Mouse (Mus musculus) forebrain, embryonic 16.5 days (tissue): ENCODE measurements at regions not wholly inside any gene's neighbourhood (a gene's known extent, or its start where the extent isn't known, plus 50 kb on each side); places are given as distances from the start of the nearest gene placed in this dataset.
A peak's percentile ranks its signal among the peaks of the same experiment; 100 is the strongest.

Source experiments
- ATAC-seq: fragments of 200-750 bp; cut with Nextera tagmentation; 2 replicates; pipeline ENCODE4 v1.8.0; 2017; ENCODE audit warnings: mild to moderate bottlenecking, moderate library complexity
- H3K27ac ChIP-seq: fragments of 300-500 bp; sonication (generic); 2 replicates; pipeline ENCODE4 v1.5.1; 2014; ENCODE audit warnings: low read length, control low read depth
- H3K27me3 ChIP-seq: fragments of 300-500 bp; sonication (generic); replicated peaks from 2 replicates; pipeline ENCODE4 v1.6.1; 2014; ENCODE audit warnings: low read length; ENCODE audit not compliant: control insufficient read depth, insufficient read depth
- H3K36me3 ChIP-seq: fragments of 300-500 bp; sonication (generic); 2 replicates; pipeline ENCODE4 v1.6.1; 2014; ENCODE audit not compliant: control insufficient read depth, insufficient read depth
- H3K4me1 ChIP-seq: fragments of 300-500 bp; sonication (generic); replicated peaks from 2 replicates; pipeline ENCODE4 v1.6.1; 2014; ENCODE audit warnings: low read length; ENCODE audit not compliant: control insufficient read depth, insufficient read depth
- H3K4me2 ChIP-seq: fragments of 300-500 bp; sonication (generic); 2 replicates; pipeline ENCODE4 v1.6.1; 2014; ENCODE audit warnings: mild to moderate bottlenecking, low read length, control low read depth
- H3K4me3 ChIP-seq: fragments of 300-500 bp; sonication (generic); replicated peaks from 2 replicates; pipeline ENCODE4 v1.5.1; 2014; ENCODE audit warnings: mild to moderate bottlenecking, low read length, control low read depth
- H3K9ac ChIP-seq: fragments of 300-500 bp; sonication (generic); replicated peaks from 2 replicates; pipeline ENCODE4 v1.6.1; 2014; ENCODE audit warnings: low read depth, low read length, control low read depth
- H3K9me3 ChIP-seq: fragments of 300-500 bp; sonication (generic); 2 replicates; pipeline ENCODE4 v1.6.1; 2016; ENCODE audit warnings: low read length; ENCODE audit not compliant: control insufficient read depth
- WGBS: fragments of 180-500 bp; shearing (Covaris S2); extraction: QIAGEN DNeasy Blood & Tissue Kit; methylation state at CpG from one replicate; pipeline ENCODE4 v1.1.7; 2014; 5-methylcytosine and 5-hydroxymethylcytosine counted together

DNA sequence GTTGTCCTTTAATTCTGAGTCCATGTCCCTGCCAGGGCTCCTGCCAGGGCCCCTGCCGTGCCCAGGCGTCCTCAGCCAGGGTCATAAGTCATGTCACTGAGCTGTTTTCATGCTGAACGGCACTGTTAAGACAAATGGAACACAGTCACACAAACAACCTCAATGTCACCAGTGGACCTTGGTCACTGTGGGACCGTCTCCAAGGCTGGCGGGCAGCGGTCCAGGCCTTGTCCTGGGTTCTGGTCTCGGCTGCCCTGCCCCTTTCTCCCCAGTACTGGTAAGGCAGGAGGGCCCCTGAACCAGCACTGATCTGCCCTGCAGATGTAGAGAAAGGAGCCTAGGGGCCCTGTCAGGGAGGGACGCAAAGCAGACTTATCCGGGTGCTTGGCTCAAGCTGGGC is 79.3 kb upstream of the Ptpn1 start:
- 83% methylated on average over 9 of the region's 9 CpGs for WGBS
- ATAC-seq = no peak
- no peaks in the 10 kb centered on the region for H3K4me1 ChIP-seq
- H3K4me3 ChIP-seq = no peak overlapping the region
- no peaks in the 10 kb centered on the region for H3K36me3 ChIP-seq
- H3K27me3 ChIP-seq = no peaks in the 10 kb centered on the region
- no peak overlapping the region for H3K27ac ChIP-seq
- no peaks in the 10 kb centered on the region for H3K9me3 ChIP-seq
- no peak overlapping the region for H3K9ac ChIP-seq
- H3K4me2 ChIP-seq = no peak overlapping the region

DNA sequence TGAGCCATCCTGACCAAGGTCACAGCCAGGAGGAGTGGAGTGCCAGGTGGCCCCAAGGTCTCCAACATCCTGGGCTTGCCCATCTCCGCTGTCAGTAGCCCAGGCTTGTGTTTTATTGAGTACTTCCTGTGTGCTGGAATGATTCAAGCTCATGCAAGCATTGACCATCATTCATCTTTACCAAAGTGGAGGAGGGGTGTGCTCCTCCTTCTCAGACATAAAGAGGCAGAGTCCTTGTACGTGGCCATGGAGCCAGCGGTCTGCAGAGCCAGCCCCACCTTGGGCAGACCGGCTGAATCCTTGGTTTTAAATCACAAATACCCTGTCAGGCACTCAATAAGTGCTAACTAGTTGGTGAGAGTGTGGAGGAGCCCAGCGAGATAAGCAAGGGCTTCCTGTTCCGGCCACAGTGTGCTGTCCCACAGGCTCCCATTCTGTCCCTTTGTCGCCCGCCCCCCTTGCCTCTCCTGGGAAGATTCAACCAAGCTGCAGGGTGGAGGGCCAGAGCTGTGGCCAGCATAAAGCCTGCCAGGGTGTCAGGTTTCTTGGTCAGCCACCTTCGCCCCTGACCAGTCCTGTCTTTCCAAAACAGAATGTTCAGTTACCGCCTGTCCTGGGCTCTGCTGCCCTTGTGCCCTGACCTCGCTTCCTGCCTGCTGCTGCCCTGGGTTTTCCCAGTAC is 80.5 kb upstream of the Ptpn1 start:
- no peak for ATAC-seq
- 42% methylated on average over 11 of the region's 11 CpGs for WGBS
- Histone ChIP-seq H3K36me3 (no peaks in the 10 kb centered on the region), H3K9me3 (no peaks in the 10 kb centered on the region), H3K27me3 (no peaks in the 10 kb centered on the region), H3K9ac (no peak overlapping the region), H3K4me2 (no peak overlapping the region), H3K4me1 (no peaks in the 10 kb centered on the region), H3K4me3 (no peak overlapping the region), H3K27ac (no peak overlapping the region)

DNA sequence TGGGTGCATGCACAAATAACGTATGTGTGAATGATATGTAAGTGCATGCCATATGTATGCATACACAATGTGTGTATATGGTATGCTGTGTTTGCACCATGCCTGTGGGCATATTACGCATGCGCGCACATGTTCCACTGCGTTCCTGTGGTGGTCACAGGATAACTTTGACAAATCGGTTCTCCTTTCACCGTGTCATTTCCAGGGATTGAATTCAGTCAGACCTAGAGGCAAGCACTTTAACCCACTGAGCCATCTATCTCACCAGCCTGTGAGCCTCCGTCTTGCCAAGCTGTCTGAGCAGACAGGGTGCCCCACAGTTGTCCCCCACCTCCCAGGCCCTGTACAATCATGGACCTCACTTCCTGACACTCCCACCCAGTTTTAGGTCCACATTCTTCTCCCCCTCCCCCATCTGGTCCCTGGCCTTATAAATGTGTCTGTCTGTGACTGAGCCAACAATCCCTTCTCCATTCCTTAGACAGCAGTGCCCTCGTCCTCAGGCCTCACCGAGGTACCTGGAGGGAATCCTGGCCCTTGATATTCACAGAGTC is 81.8 kb upstream of the Ptpn1 start:
- Histone ChIP-seq H3K4me2 (no peak overlapping the region), H3K27ac (no peak overlapping the region), H3K4me1 (no peaks in the 10 kb centered on the region), H3K36me3 (no peaks in the 10 kb centered on the region), H3K4me3 (no peak overlapping the region), H3K27me3 (no peaks in the 10 kb centered on the region), H3K9ac (no peak overlapping the region), H3K9me3 (no peaks in the 10 kb centered on the region)
- 80% methylated on average over 10 of the region's 10 CpGs for WGBS
- ATAC-seq = no peak

DNA sequence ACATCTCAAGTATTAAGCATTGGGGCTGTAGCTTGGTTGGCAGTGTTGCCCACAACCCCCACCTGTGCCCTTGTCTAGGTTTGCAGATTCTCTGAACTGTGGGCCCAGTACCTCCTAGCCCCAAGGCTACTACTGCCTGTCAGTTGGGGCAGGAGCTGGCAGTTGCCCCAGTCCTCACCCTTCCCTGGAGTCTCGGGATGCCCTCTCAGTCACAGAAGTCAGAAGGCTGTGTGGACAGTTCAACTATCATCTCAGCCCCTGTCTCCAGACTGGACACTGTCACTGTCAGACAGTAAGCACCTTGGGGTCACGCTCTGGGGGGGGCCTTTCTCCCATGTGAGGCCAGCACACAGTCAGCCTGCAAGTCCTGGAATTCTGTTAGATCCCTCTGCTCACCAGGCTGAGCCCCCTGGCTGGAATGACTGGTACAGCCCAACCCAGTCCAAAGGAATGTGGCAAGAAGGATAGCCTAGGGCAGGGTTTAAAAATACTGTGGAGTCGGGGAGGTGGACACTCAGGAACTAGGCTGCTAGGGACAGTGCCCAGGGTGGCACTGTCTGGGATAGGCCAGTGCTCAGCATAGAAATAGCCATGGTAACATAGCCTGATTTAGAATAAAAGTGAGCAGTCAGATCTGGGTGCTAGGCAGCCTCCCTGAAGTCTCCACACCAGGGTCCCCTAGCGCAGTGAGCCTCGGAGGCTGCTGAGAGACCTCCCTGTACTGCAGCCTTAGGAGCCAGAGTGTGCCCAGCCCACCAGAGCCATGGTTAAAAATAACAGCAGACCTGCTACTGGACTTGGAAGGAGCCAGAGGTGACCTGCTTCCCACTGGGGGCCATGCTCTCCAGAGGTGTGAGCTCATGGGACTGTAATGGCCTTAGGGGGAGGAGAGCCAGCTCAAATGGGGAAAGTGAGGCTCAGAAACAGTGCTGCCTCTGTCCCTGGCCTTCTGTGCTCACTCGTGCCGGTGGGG is 83.1 kb upstream of the Ptpn1 start:
- Histone ChIP-seq H3K4me1 (0 out of 2 replicates have a peak, but pooled peaks cover 1% of the 10 kb centered on the region), H3K9me3 (no peaks in the 10 kb centered on the region), H3K27me3 (no peaks in the 10 kb centered on the region), H3K9ac (no peak overlapping the region), H3K4me2 (no peak overlapping the region), H3K36me3 (no peaks in the 10 kb centered on the region), H3K4me3 (no peak overlapping the region), H3K27ac (no peak overlapping the region)
- no peak for ATAC-seq
- 76% methylated on average over 7 of the region's 7 CpGs for WGBS

DNA sequence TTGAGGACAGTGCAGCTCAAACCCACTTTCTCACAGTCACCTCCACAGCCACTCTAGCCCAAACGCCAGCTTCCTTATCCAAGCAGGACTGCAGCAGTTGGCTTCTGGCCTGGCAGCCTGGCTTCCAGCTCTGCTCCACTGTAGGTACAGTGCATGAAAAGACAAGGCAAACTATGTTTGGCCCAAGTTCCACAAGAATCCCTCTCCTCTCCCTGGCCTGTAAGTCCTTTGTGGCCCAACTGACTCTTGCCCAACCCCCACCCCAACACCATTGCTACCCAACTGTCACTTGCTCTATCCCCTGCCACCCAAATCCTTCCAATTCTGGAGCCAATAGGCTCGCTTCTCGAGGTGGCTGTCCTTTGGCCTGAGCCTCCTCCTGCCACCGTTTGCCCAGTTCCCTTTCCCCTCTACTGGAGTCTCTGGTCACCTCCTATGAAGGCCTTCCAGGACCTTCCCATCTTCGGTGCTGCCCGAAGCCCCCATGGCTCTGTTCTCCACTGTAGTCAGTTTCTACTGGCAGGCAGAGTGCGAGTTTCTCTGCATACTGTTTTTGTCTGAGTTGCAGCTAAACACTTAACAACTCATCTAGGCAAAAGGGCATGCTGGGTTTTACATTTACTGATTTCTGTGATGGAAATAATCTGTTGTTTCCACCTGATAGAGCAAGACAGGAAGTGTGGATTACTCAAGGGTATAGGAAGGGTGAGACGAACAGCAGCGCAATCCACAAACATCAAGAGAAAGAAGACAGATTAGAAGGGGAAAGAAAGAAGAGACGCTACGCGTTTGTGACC is 84.4 kb upstream of the Ptpn1 start:
- Histone ChIP-seq H3K9ac (no peak overlapping the region), H3K27ac (no peak overlapping the region), H3K9me3 (no peaks in the 10 kb centered on the region), H3K4me2 (no peak overlapping the region), H3K27me3 (no peaks in the 10 kb centered on the region), H3K4me3 (no peak overlapping the region), H3K36me3 (no peaks in the 10 kb centered on the region), H3K4me1 (0 out of 2 replicates have a peak, but pooled peaks cover 5% of the 10 kb centered on the region)
- ATAC-seq = no peak
- 80% methylated on average over 12 of the region's 12 CpGs for WGBS

DNA sequence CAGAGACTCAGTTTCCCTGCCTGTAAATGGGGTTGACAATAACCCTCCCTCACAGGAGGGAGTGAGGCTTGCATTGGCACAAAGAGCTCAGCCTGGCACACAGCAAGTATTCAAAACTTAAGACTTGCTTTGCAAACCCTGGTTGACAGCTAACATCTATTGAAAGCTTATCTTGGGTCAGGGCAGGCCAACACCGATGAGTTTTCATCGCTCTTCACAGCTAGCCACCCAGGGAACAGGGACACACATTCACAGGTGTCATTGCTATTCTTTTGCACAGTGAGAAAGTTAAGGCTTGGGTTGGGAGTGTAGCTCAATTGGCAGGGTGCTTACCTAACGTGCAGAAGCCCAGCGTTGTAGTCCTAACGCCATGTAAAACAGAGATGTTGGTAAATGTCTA is 86.5 kb upstream of the Ptpn1 start:
- WGBS = 86% methylated on average over 5 of the region's 5 CpGs
- Histone ChIP-seq H3K36me3 (no peaks in the 10 kb centered on the region), H3K4me2 (no peak overlapping the region), H3K27ac (no peak overlapping the region), H3K27me3 (no peaks in the 10 kb centered on the region), H3K4me1 (0 out of 2 replicates have a peak, but pooled peaks cover 5% of the 10 kb centered on the region), H3K9ac (no peak overlapping the region), H3K9me3 (no peaks in the 10 kb centered on the region), H3K4me3 (no peak overlapping the region)
- ATAC-seq = no peak

DNA sequence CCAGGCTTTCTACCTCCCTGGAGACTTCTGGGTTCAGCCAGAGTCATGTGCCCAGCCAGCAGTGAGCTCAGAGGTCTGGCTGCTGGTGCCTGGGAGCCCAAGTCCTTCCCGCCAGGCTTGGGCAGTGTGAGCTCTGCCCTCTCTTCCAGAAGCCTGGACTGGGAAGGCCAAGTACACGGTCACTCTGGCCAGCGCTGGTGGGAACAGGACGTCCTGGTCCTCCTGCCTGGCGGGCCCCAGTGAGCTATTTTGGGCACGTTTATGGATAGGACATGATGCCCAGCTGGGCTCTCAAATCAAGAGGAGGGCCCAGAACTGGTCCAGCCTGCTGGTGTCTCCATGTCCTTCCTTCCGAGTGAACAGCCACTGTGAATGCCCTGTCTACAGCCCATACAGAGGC is 87.3 kb upstream of the Ptpn1 start:
- Histone ChIP-seq H3K9me3 (no peaks in the 10 kb centered on the region), H3K4me2 (no peak overlapping the region), H3K4me3 (no peak overlapping the region), H3K4me1 (0 out of 2 replicates have a peak, but pooled peaks cover 5% of the 10 kb centered on the region), H3K9ac (no peak overlapping the region), H3K36me3 (no peaks in the 10 kb centered on the region), H3K27me3 (no peaks in the 10 kb centered on the region), H3K27ac (no peak overlapping the region)
- 82% methylated on average over 7 of the region's 7 CpGs for WGBS
- no peak for ATAC-seq

DNA sequence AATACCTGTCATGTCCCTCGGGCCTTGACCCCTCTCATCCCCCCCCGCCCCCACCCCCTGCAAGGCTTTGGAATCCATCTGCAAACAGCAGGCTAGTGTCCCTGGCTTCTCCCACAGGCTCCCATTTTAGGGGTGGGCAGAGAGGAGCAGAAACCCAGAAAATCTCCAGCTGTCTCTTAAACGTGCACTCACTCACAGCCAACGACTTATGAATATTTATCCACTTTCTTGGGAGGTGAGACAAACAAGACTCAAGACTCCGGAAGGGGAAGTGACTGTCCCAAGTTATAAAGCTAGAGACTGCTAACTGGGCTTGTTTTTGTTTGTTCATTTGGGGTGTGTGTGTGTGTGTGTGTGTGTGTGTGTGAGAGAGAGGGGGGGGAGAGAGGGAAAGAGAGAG is 87.9 kb upstream of the Ptpn1 start:
- Histone ChIP-seq H3K9me3 (no peaks in the 10 kb centered on the region), H3K36me3 (no peaks in the 10 kb centered on the region), H3K4me1 (0 out of 2 replicates have a peak, but pooled peaks cover 5% of the 10 kb centered on the region), H3K4me2 (no peak overlapping the region), H3K27me3 (no peaks in the 10 kb centered on the region), H3K27ac (no peak overlapping the region), H3K4me3 (no peak overlapping the region), H3K9ac (no peak overlapping the region)
- ATAC-seq = peak; percentile 57; the same call in 1 of the 2 replicates
- WGBS = 44% methylated on average over 5 of the region's 5 CpGs
